Mouse (Mus musculus): ENCODE measurements at regions not wholly inside any gene's neighbourhood (a gene's known extent, or its start where the extent isn't known, plus 50 kb on each side); places are given as distances from the start of the nearest gene placed in this dataset.

GRCm38 (mm10) chr5:18487076-18487772, 127.1 kb upstream of the Gnai1 start:
- TF ChIP-seq CTCF (IDR thresholded peaks at IDR 0.05) (no peak), EP300 (IDR thresholded peaks at IDR 0.05) (no peak)

Measured in lung, postnatal 0 days (tissue).